Mouse (Mus musculus) urinary bladder, postnatal 14 days (tissue): ENCODE results near the gene Atp7a.

Source experiments
- DNase-seq: peaks from one replicate; pipeline ENCODE4 v3.0.0; 2021; ENCODE audit warnings: low spot score

Gene Atp7a

DNA sequence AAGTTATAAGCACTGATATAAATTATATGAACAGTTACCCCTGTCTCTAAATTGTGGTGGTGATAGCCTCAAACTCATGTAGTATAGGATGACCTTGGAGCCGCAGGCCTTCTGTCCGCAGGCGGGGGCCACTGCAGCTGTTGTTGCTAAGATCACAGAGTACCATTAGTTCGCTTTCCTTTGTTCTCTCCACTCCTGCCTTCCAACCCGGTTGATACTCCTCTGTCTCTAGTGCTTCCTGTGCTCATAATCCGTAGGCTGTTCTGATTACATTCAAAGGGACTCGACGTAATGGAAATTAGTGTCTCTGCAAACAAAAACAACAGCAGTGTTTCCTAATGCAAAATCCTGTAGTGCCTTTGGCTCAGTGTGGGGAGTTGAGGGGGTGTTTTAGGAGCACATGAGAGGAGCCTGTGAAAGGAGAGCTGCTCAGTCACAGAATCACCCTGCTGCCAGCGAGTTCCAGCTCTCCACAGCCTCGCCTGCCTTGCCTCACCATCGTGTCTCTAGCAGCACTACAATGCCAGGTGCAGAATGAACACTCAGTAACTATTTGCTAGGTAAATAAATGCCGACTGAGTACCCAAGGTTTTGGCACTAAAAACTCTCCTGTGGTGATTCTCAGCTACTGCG, 53.9 kb downstream of the Atp7a start:
- no peak for DNase-seq

DNA sequence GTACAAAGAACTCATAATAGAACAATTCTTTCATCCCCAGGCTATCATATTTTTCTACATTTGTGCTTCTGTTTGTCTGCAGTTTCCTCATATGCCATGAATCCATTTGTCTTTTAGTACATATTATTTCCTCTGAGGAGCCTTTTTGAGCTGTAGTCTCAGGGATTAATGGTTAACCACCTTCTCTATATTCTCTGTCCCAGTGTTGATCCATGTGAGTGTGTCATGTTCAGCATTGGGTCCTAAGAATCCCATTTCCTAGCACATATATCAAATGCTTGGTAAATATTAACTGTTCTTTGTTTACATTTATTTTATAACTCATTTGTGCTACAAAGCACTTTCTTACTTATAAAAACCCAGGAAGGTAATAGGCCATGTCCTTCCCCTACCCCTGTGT, 55.4 kb downstream of the Atp7a start:
- DNase-seq = no peak

DNA sequence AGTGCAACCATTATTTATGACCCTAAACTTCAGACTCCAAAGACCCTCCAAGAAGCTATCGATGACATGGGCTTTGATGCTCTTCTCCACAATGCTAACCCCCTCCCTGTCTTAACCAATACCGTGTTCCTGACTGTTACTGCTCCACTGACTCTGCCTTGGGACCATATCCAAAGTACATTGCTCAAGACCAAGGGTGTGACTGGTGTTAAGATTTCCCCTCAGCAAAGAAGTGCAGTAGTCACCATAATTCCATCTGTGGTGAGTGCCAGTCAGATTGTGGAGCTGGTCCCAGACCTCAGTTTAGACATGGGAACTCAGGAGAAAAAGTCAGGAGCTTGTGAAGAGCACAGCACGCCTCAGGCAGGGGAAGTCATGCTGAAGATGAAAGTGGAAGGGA, 58.1 kb downstream of the Atp7a start:
- DNase-seq = peak; percentile 7

DNA sequence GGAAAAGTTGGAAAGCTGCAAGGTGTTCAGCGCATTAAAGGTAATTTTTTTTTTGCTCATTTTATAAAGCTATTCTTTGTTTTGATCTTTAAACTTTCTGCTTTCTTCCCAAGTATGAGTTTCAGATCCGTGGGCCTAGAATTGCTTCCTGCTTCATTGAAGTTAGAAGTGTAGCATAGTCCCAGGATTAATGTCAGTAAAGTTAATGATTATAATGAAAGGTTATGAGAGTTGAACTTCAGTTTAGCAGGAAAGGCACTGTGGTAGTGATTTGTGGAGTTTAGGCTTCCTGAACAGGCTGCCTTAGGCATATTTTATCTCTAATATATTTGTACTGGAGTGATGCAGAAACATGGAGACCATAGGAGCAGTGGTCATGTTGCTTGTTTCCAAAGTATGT, 58.5 kb downstream of the Atp7a start:
- no peak for DNase-seq

DNA sequence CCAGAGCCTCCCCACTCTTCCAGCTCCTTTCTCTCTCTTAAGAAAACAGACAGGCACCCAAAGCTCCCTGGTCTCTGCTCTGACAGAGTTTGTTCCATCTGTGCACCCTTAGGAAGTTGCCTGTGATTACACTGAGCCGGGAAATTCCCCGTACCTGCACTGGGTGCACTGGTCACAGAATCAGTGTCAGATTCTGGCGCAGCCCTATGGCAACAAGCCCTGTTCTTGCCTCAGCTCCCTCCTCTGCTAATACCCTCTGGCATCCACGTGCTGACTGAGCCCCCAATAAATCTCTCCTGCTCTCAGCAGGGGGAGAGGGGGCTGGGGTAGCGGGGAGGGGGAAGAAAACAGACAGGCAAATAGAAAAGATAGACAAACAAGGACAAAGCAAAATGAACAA, 65.9 kb downstream of the Atp7a start:
- no peak for DNase-seq

DNA sequence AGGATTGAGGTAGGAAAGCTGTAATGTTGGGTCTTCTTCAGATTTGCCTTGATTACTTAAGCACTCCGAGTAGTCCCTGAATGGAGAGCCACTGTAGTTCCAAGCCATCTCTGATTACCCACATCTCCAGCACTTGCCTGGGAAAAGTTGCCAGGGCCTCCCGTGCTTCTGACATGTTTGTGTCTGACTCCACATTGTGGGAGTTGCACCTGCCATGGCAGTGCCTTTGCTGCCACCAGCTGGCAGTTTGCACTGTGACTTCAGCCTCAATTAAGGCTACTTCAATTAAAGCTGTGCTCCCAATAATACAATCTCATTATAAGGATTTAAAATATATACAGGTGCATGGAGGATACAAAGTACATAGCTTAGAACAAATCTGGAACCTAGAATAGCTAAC, 78.4 kb downstream of the Atp7a start:
- DNase-seq = peak; percentile 36

DNA sequence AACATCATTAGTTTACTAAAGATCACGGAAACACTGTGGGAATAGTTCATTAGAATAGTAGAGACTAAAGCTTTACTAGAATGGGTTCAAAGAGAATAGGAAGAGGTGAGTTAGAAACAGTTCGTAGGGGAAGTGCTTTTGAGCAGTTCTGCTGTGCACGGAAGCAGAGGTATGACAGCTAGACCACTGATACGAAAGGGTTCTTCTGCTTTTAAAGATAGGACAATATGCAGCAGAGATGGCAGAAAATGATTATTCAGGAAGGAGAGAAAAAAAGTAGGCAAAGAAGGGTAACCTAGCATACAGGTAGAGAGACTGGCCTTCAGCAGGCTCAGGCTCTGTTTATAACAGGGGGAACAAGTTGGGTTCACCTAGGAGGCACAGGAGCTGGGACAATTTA, 86.8 kb downstream of the Atp7a start:
- DNase-seq = no peak

DNA sequence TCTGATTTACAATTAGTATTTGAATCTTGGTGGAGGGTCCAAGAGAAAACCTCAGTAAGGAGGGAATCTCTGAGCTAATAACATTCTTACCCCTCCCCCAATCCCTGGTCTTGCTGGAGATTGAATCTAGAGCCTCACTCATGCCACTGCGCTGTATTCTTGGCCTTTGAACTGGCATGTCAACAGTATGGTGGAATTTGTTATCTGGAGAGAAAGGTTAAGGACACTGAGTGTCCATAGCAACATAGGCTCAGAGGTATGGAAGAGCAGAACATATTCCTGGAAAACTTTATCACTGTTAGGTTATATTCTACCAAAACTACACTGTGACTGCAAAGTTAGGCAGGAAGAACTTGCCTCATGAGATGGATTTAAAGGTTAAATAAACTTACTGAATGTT, 87.6 kb downstream of the Atp7a start:
- DNase-seq = no peak

DNA sequence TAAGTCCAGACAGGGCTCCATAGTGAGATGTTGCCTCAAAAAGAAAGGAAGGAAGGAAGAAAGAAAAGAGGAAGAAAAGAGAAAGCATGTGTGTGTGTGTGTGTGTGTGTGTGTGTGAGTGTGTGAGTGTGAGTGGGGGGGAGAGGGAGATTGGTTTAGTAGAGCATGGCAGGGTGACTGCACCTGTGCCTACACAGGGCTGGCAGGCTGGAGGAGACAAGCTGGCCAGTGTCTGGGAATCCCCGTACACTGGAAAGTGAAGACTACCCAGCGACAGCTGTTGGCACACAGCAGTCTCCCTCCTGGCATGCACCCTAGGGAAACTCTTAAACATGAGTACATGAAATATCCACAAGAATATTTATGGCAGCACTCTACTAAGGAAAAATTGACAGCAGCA, 95.7 kb downstream of the Atp7a start:
- DNase-seq = no peak

DNA sequence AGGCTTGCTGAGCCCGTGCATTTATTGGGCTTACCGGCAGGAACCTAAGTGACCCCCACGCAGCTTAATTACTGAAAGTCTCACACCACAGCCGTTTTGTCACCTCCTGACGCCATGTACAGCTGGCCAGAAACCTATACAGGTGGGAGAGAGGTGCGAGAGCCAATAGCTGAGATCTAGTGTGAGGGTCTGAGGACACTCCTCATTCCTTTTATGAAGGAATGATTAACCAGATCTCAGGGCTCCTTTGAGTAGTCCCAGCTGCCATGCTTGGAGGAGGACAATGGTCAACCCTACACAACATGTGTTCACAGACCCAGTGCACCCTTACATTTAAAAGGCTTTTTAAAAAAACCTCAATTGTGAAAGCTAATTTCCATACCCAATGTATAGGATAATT, 101.2 kb downstream of the Atp7a start:
- DNase-seq = no peak

DNA sequence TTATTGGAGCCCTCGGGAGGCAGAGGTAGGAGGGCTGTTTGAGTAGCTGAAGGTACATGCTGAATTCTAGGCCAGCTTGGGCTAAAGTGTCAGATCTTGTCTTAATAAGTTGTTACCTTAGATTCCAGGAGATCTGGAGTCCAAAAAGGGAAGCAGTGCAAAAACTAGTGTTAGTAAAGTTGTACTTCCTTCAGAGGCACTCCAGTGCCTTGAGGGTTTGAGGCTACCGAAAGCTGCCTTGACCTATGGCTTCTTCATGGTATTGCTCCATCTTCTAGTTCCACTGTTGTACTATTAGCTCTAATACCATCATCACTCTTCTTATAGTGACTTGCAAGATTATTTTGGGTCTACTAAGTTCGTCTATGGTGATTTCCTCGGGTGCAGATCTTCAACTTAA, 102.8 kb downstream of the Atp7a start:
- no peak for DNase-seq

DNA sequence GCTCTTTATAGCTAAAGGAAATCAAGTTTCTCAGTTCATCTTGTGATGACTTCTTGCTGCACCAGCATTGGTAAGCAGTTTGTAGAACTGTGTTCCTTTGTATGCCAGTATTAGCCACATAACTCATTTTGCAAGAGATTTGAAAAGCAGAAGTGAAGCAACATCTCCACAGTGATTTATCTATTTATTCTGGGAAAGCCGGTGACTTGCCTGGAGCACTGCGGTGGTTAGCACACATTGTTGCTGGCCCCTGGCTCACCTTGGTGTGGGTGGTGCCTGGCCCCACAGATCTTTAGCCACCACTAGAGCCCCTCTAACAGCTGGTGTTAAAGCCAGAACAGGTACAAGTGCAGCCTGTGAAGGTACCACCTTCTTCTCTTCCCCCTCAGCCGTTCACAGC, 107.8 kb downstream of the Atp7a start:
- DNase-seq = no peak

DNA sequence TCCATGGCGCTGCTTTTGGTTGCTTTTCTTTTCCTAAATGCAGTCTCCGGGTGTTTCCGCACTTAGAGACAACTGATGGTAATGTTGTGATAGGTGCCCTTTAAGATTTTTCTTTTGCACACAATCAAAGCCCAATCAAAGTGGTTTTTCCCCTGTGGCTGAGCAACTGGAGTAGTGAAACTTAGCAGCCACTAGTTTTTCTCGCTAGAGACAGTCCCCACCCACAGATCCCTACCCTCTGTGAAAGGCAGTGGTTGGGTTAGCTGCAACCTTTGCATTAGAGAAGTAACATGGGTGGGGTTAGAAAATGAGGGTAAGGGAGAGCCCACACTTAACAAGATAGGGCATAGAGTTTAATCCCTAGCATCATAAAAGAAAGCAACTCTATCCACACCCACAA, 108.4 kb downstream of the Atp7a start:
- DNase-seq = no peak

DNA sequence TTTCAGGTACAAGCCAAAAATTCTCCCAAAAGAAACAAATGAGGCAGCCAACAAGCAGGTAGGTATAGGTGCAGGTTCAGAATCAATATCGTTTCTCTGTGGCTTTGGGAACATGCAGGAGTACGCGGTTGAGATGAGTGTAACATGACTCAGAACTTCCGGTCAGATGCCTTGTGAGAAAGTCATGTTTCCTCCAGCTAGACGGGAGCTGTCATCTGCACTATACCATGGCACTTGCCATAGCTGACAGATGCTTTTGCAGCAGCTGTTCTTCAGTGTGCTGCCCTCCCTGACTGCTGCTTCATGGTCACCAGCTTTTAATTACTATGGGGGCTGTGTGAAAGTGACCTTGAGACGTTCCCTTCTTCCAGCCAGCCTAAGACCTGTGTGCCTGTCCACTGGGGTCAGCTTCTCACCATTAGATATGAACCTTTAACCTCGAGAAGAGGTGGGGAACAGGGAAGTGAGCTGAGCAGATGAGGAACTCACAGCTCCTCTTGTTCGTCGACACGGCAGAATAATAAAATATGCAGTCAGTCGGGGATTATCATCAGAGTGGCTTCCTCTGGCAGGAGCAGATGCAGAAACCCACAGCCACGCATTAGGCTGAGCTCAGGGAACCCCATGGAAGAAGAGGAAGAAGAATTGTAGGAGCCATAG, 109.0 kb downstream of the Atp7a start:
- peak; percentile 3 for DNase-seq

DNA sequence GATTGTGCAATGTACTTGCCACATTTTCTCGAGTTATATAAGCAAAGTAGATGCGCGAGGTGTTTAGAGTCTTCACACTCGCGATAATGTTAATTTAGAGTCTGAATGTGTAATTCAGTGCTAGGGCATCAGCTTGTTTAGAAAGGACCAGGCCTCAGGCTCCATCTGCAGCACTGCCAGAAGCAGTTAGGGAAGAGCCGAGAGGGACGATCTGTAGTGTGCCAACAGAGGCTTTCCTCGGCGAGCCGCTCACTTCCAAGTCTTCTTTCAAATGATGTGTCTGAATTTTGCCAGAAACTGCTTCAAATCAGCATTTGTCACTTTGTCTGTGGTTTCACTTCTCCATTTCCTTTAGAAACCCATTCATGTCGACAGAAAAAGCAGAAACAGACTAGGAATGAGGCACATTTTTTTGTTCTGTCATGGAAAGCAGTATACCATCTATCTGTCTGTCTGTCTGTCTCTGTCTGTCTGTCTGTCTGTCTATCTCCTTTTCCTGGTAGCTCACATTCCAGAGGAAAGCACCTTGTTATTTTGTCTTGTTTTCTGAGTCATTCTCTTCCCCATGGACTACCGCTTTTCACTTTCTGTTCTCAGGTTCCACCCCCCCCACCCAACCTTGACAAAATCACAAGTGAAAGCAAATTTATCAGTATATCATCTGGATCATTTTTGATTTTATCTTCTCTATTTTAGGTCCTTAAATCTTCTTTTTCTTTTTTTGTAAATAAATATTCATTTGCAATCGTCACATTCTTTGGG, 112.4 kb downstream of the Atp7a start:
- DNase-seq = no peak

DNA sequence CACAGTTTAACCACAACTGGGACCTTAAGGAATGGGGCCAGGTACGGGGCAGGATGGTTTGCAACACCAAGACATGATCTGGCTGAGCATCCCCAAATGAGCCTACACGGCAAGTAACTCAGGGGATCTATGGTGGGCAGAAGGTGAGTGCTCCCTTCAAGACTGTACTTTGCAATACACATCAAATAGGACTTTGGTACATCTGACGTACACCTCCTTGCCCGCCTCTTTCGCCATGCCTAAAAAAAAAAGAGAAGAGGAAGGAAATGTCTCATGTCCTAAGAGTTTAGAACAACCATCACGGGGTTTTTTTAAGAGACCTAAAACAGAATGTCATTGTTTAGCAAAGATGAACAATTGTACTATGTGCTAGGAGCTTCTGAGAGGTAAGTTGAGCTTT, 115.9 kb downstream of the Atp7a start, which contains the start of gene Tlr13:
TSS of gene Tlr13 (plus strand) at position 269 of the 400 bp plus-strand sequence.
- no peak for DNase-seq

DNA sequence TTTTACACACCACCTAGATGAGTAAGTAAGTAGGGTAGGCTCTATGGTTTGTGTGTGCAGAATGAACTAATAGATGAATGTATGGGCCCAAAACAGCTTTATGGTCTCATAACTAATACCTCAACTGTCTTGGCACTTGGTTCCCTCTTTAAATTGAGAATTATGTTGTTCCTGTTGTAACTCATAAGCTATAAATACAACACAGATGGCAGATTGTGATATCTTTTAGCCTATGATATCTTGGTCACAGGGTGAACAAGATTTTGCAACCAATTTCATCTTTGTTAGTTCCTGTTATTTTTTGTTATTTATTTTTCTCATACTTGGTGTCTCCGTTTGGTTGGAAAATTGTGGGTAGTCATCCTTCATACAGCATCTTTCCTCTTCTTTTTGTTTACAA, 121.1 kb downstream of the Atp7a start:
- DNase-seq = no peak

DNA sequence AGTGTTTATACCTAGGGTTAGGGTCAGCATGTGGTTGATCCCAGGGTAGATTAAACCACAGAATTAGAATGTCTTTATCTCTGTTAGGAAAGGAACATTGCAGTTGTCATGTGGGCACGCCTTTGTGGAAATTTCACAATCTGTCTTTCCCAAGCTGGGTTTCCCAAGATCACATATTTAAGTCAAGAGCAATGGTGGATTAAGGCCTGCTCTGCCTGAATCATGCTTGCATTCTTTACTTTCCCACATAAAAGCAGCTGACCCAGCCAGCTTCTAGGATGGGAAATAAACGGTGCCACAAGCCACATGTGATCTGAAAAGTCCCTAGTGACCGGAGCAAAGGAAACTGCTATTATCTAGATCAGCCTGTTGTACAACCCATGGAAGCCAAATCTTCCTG, 122.4 kb downstream of the Atp7a start:
- DNase-seq = no peak

DNA sequence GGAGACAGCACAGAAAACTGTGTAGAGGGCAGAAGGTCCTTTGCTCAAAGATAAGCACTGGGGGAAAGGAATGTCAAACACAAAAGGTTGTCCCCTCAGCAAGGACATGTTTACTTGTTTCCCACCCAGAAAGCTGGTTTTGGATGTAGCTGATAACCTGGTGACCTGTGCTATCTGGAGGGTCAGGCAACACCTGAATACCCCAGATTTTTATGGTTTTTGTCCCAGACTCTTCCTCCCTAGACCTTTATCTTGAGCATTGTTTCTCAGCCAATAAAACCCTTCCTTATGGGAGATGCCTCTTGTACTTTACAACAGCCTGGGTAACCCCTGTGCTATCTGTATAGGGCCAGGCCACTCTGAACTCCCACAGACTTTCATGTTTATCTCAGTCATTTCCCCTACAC, 127.1 kb downstream of the Atp7a start:
- DNase-seq = no peak

DNA sequence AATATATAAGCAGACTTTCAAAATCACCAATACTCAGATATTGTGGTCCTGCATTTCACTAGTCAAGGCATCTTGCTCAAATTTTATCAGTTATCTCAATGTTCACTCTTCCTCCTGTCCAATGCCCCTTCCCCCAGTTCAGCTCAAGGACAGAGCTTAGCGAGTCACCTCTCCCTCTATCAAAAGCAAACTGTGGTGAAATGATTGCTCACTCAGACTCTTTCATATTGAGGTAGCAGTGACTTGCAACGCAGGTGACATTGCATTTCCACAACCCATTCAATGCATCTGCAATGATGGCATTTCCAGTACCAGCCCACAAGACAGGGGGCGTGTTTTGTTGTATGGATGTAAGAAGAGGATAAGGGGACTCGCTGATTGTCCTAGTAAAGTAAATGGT, 128.8 kb downstream of the Atp7a start:
- no peak for DNase-seq

DNA sequence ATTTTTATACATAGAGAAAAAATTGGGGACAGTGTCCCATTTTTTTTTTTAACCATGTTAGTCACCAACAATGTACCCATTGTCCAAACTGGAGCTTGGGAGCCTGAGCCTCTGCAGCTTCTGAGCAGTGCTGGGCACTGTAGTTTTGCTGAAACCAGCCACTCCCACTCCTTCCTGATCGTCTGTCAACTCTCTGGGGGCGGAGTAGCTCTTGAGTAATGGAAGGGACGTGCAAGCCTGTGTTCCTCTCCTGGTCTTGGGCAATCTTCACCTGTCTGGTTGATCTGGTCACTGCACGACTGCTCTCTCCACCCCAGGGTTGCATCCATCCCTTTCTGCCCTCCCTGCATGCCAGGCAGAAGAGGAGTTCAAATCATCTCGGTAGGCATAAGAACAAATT, 136.9 kb downstream of the Atp7a start:
- DNase-seq = no peak

DNA sequence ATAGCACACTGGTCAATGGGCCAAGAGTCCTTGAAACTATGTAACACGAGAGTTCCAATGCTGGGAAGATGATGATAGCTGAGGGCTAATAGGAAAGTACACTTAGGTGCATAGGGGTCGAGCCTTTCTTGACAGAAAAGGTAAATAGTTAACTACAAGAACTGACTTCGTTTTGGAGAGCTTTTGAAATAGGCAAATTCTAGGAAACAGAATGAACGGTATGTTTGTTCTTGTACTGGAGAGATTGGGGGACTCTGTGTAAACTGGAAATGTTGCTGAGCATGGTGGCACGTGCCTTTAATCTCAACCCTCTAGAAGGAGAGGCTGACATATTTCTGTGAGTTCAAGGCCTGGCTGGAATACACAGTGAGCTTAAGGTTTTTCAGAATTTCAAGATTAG, 137.5 kb downstream of the Atp7a start:
- no peak for DNase-seq

DNA sequence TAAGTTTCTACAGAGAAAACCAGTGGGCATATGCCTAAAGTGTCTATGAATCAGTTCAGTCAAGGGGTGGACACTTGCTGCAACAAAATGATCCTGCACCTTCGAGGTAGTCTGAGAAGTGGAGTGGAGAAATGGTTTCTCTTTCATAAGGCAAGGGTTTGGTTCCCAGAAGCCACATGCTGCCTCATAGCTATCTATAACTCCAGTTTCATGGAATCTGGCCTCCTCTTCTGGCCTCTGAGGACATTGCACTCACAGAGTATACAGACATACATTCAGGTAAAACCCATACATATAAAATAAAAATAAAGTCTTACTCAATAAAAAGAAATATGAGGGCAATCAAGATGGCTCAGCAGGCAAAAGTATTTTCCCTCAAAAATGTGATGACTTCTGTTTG, 138.0 kb downstream of the Atp7a start:
- DNase-seq = no peak
